Mouse (Mus musculus) forebrain, embryonic 14.5 days (tissue): ENCODE measurements around the gene Prkcq. TPM values are rescaled to one million over a fixed set of nuclear protein-coding genes. Genes with fewer than 3 reads are reported as not detected.
A peak's percentile ranks its signal among the peaks of the same experiment; 100 is the strongest.
"Not testable (repeated sequence)": the region's sequence is repeated elsewhere in the genome, so short reads cannot be mapped to it uniquely, and the experiment has no call there.

Experiments
- ATAC-seq: fragments of 200-750 bp; cut with Nextera tagmentation; 2 replicates; pipeline ENCODE4 v1.8.0; 2017; ENCODE audit warnings: mild to moderate bottlenecking, moderate library complexity
- DNase-seq: peaks from one replicate; pipeline ENCODE4 v3.0.0-alpha.2; 2015; ENCODE audit warnings: low spot score
- H3K27ac ChIP-seq: fragments of 300-500 bp; sonication (generic); 2 replicates; pipeline ENCODE4 v1.5.1; 2014; ENCODE audit warnings: low read depth, mild to moderate bottlenecking, control low read depth, low read length, moderate library complexity
- H3K27me3 ChIP-seq: fragments of 300-500 bp; sonication (generic); replicated peaks from 2 replicates; pipeline ENCODE4 v1.6.1; 2014; ENCODE audit warnings: low read length, control low read depth, mixed read lengths; ENCODE audit not compliant: control insufficient read depth, insufficient read depth
- H3K36me3 ChIP-seq: fragments of 300-500 bp; sonication (generic); 2 replicates; pipeline ENCODE4 v1.6.1; 2014; ENCODE audit warnings: low read length, control low read depth; ENCODE audit not compliant: control insufficient read depth, insufficient read depth
- H3K4me1 ChIP-seq: fragments of 300-500 bp; sonication (generic); 2 replicates; pipeline ENCODE4 v1.6.1; 2014; ENCODE audit warnings: antibody characterized with exemption, low read length, control low read depth; ENCODE audit not compliant: control insufficient read depth, insufficient read depth
- H3K4me2 ChIP-seq: fragments of 300-500 bp; sonication (generic); 2 replicates; pipeline ENCODE4 v1.6.1; 2014; ENCODE audit warnings: mild to moderate bottlenecking, control low read depth, low read length
- H3K4me3 ChIP-seq: fragments of 300-500 bp; sonication (generic); 2 replicates; pipeline ENCODE4 v1.5.1; 2014; ENCODE audit warnings: low read depth, low read length, control low read depth
- H3K9ac ChIP-seq: fragments of 300-500 bp; sonication (generic); 2 replicates; pipeline ENCODE4 v1.6.1; 2014; ENCODE audit warnings: mild to moderate bottlenecking, low read length, control low read depth, moderate library complexity
- H3K9me3 ChIP-seq: fragments of 300-500 bp; sonication (generic); replicated peaks from 2 replicates; pipeline ENCODE4 v1.6.1; 2016; ENCODE audit warnings: low read length, control low read depth, mixed read lengths; ENCODE audit not compliant: control insufficient read depth
- WGBS: fragments of 180-500 bp; shearing (Covaris S2); extraction: QIAGEN DNeasy Blood & Tissue Kit; methylation state at CpG from one replicate; pipeline ENCODE4 v1.1.7; 2014; 5-methylcytosine and 5-hydroxymethylcytosine counted together
- polyA plus RNA-seq: library from polyadenylated mRNA; unstranded; fragments of >200 nt; fragmentation: Nextera tagmentation; extraction: Ambion mirVana; gene quantifications from 2 replicates; pipeline ENCODE4 v1.2.1, GENCODE M21; 2014

The Prkcq gene
- polyA plus RNA-seq, 1 experiment from 2014 or later = 3.0 TPM

- no peak overlapping the region for H3K4me2 ChIP-seq
- no peaks in the 10 kb centered on the region for H3K9me3 ChIP-seq
- no peaks in the 10 kb centered on the region for H3K36me3 ChIP-seq
- H3K9ac ChIP-seq = no peak overlapping the region
- 0 out of 2 replicates have a peak, but pooled peaks cover 3% of the 10 kb centered on the region for H3K4me1 ChIP-seq
- ATAC-seq (peak; percentile 65), DNase-seq (peak; percentile 73)
- H3K4me3 ChIP-seq = no peak overlapping the region
- H3K27ac ChIP-seq = no peak overlapping the region
- 42% methylated on average over 14 of the region's 14 CpGs for WGBS
- no peaks in the 10 kb centered on the region for H3K27me3 ChIP-seq
Measured at GRCm38 (mm10) chr2:11333301-11334017, 161.6 kb downstream of the Prkcq start.

GRCm38 (mm10) chr2:11336320-11336719 lies 164.4 kb downstream of the Prkcq start:
- ATAC-seq (no peak), DNase-seq (no peak)

GRCm38 (mm10) chr2:11338931-11339839 lies 167.3 kb downstream of the Prkcq start:
- WGBS = 83% methylated on average over 14 of the region's 14 CpGs

More at GRCm38 (mm10) chr2:11336320-11336719, 164.4 kb downstream of the Prkcq start:
- 59% methylated on average over 8 of the region's 8 CpGs for WGBS
- no peak overlapping the region for H3K4me3 ChIP-seq
- H3K9ac ChIP-seq = no peak overlapping the region
- H3K27me3 ChIP-seq = no peaks in the 10 kb centered on the region
- H3K27ac ChIP-seq = no peak overlapping the region
- H3K9me3 ChIP-seq = no peaks in the 10 kb centered on the region
- no peaks in the 10 kb centered on the region for H3K36me3 ChIP-seq
- H3K4me2 ChIP-seq = no peak overlapping the region
- peaks cover 3% of the 10 kb centered on the region; the same call in 1 of the 2 replicates for H3K4me1 ChIP-seq

GRCm38 (mm10) chr2:11344691-11345090 lies 172.8 kb downstream of the Prkcq start:
- Histone ChIP-seq H3K36me3 (no peaks in the 10 kb centered on the region), H3K4me1 (no peaks in the 10 kb centered on the region), H3K4me2 (no peak overlapping the region), H3K9ac (no peak overlapping the region), H3K4me3 (no peak overlapping the region), H3K9me3 (no peaks in the 10 kb centered on the region), H3K27ac (no peak overlapping the region), H3K27me3 (no peaks in the 10 kb centered on the region)
- 70% methylated on average over 3 of the region's 3 CpGs for WGBS
- DNase-seq = no peak
- no peak for ATAC-seq

More at GRCm38 (mm10) chr2:11338931-11339839, 167.3 kb downstream of the Prkcq start:
- no peak for ATAC-seq
- H3K4me2 ChIP-seq = no peak overlapping the region
- H3K27ac ChIP-seq = no peak overlapping the region
- no peaks in the 10 kb centered on the region for H3K36me3 ChIP-seq
- H3K27me3 ChIP-seq = no peaks in the 10 kb centered on the region
- no peaks in the 10 kb centered on the region for H3K9me3 ChIP-seq
- H3K4me1 ChIP-seq = no peaks in the 10 kb centered on the region; the same call in 1 of the 2 replicates
- H3K9ac ChIP-seq = no peak overlapping the region
- no peak overlapping the region for H3K4me3 ChIP-seq
- DNase-seq = peak; percentile 51

GRCm38 (mm10) chr2:11346419-11346818 lies 174.5 kb downstream of the Prkcq start:
- not testable (repeated sequence) for ATAC-seq, H3K36me3 ChIP-seq, H3K27ac ChIP-seq, H3K4me3 ChIP-seq, H3K9ac ChIP-seq, H3K4me1 ChIP-seq, H3K27me3 ChIP-seq, DNase-seq, H3K9me3 ChIP-seq, H3K4me2 ChIP-seq
- WGBS = 92% methylated on average over 6 of the region's 6 CpGs

GRCm38 (mm10) chr2:11347791-11348190 lies 175.9 kb downstream of the Prkcq start:
- Histone ChIP-seq H3K4me2 (no peak overlapping the region), H3K27me3 (no peaks in the 10 kb centered on the region), H3K27ac (no peak overlapping the region), H3K36me3 (no peaks in the 10 kb centered on the region), H3K4me3 (no peak overlapping the region), H3K9ac (no peak overlapping the region), H3K9me3 (no peaks in the 10 kb centered on the region), H3K4me1 (no peaks in the 10 kb centered on the region)
- ATAC-seq = no peak
- WGBS = 82% methylated on average over 3 of the region's 3 CpGs
- no peak for DNase-seq
